In genomic region chr6:48742422-48743351, GRCm38 (mm10) we compare ENCODE assay signal across 8 mouse cellular contexts. TPM values are rescaled to one million over a fixed set of nuclear protein-coding genes. Genes with fewer than 3 reads are reported as not detected.
DNase-seq lines count a peak whose midpoint lies in the region; ATAC-seq and TF ChIP-seq lines count a peak whose summit lies in the region.

No protein-coding gene starts in this region.

- H3K4me3 ChIP-seq in cortical plate, adult 2 months (ENCODE audit: insufficient read depth, low read length): peak overlapping the region; percentile 39
- H3K4me3 ChIP-seq in hindbrain, embryonic 10.5 days: peak overlapping the region; percentile 64
- H3K4me3 ChIP-seq in limb, embryonic 11.5 days (ENCODE audit: low read depth, low read length): peak overlapping the region; percentile 36

- H3K36me3 ChIP-seq in hindbrain, embryonic 10.5 days: no peaks in the 10 kb centered on the region
- H3K36me3 ChIP-seq in limb, embryonic 11.5 days (ENCODE audit: control insufficient read depth, insufficient read depth, low read length): no peaks in the 10 kb centered on the region

- peak; percentile 14 to 18 for DNase-seq in left cerebral cortex, postnatal 25 days (ENCODE audit: low spot score in 2 of 2)
- no peak for DNase-seq in left cerebral cortex, postnatal 4 days
- DNase-seq in hindbrain, embryonic 10.5 days (ENCODE audit: low spot score): peak; percentile 40
- peak; percentile 41 for DNase-seq in limb, embryonic 11.5 days (ENCODE audit: low spot score)
- DNase-seq in naive thymus-derived CD4-positive, alpha-beta T cell, adult 2 months (ENCODE audit: low read depth): peak; percentile 74
- no peak for DNase-seq in gastrocnemius, postnatal 4 days (ENCODE audit: low spot score in 2 of 2)

- H3K27me3 ChIP-seq in hindbrain, embryonic 10.5 days (ENCODE audit: insufficient read depth, poor library complexity, severe bottlenecking): peaks cover 53% of the 10 kb centered on the region
- peaks cover 20% of the 10 kb centered on the region for H3K27me3 ChIP-seq in limb, embryonic 11.5 days (ENCODE audit: control insufficient read depth, insufficient read depth, low read length)

- H3K4me2 ChIP-seq in limb, embryonic 11.5 days (ENCODE audit: low read depth, severe bottlenecking): peak overlapping the region; percentile 89

- no peak for TF ChIP-seq CTCF in cortical plate, adult 2 months (IDR thresholded peaks at IDR 0.05; ENCODE audit: extremely low read depth, insufficient read depth, low read length)

- H3K4me1 ChIP-seq in cortical plate, adult 2 months (ENCODE audit: control insufficient read depth, insufficient read depth, low read length): no peaks in the 10 kb centered on the region
- peaks cover 30% of the 10 kb centered on the region for H3K4me1 ChIP-seq in hindbrain, embryonic 10.5 days (replicated peaks)
- peaks cover 5% of the 10 kb centered on the region; the same call in 1 of the 2 replicates for H3K4me1 ChIP-seq in limb, embryonic 11.5 days (ENCODE audit: control insufficient read depth, insufficient read depth, low read length)

- ATAC-seq in limb, embryonic 11.5 days (ENCODE audit: insufficient number of reproducible peaks, low FRiP score, low TSS enrichment, low read depth): no peak
- no peak for ATAC-seq in inflammation-experienced regulatory T-cells, adult 6 months

- no peak overlapping the region for H3K9ac ChIP-seq in limb, embryonic 11.5 days (ENCODE audit: low read length)

- H3K9me3 ChIP-seq in hindbrain, embryonic 10.5 days: no peaks in the 10 kb centered on the region
- H3K9me3 ChIP-seq in limb, embryonic 11.5 days (ENCODE audit: control insufficient read depth, low read length): no peaks in the 10 kb centered on the region

- TF ChIP-seq POLR2A in cortical plate, adult 2 months (IDR thresholded peaks at IDR 0.05; ENCODE audit: extremely low read depth, insufficient read depth, low read length): 0 out of 2 replicates have a peak, but pooled peaks have one; percentile 34

- intact Hi-C loops in left cerebral cortex, postnatal 25 days (cut with DNase I): no loop called here
- intact Hi-C loops in left cerebral cortex, postnatal 4 days (cut with DNase I): no loop called here

- H3K27ac ChIP-seq in cortical plate, adult 2 months (ENCODE audit: insufficient read depth, low read length): no peak overlapping the region
- H3K27ac ChIP-seq in hindbrain, embryonic 10.5 days: peak overlapping the region; percentile 67
- H3K27ac ChIP-seq in limb, embryonic 11.5 days (replicated peaks; ENCODE audit: low read depth, low read length): no peak overlapping the region

- 2% methylated on average over 52 of the region's 52 CpGs for WGBS in hindbrain, embryonic 10.5 days
- WGBS in limb, embryonic 11.5 days: 2% methylated on average over 52 of the region's 52 CpGs

RNA-seq across cellular contexts. Expression of gene Gimap5, which starts 3.3 kb away (rescaled TPM):
- total RNA-seq in left cerebral cortex, postnatal 25 days (2021): 1 to 10 TPM; 1.1 to 2.0 TPM
- 1 to 10 TPM; 1.4 to 1.5 TPM for total RNA-seq in left cerebral cortex, postnatal 4 days (2021)
- polyA plus RNA-seq in cortical plate, adult 2 months (2012; rRNA removed): 0.75 and 0.78 TPM in 2 replicates
- 0.47 and 0.71 TPM in 2 replicates for polyA plus RNA-seq in hindbrain, embryonic 10.5 days (2016; fragmentation: Nextera tagmentation; extraction: Ambion mirVana)
- 1.4 and 1.7 TPM in 2 replicates for polyA plus RNA-seq in limb, embryonic 11.5 days (2014; fragmentation: Nextera tagmentation; extraction: Ambion mirVana)
- polyA plus RNA-seq in inflammation-experienced regulatory T-cells, adult 6 months (2017; shearing (Covaris generic)): 100 to 1,000 TPM; 218 to 266 (median 236) TPM
- total RNA-seq in gastrocnemius, postnatal 4 days (2021): 1 to 10 TPM; 7.4 to 8.7 TPM

RNA-seq across cellular contexts. Expression of gene Gimap1, which starts 3.8 kb away (rescaled TPM):
- 1 to 10 TPM; 2.0 to 2.8 TPM for total RNA-seq in left cerebral cortex, postnatal 25 days (2021)
- total RNA-seq in left cerebral cortex, postnatal 4 days (2021): 1 to 10 TPM; 2.7 to 3.5 TPM
- 1.5 and 1.7 TPM in 2 replicates for polyA plus RNA-seq in cortical plate, adult 2 months (2012; rRNA removed)
- 5.0 and 5.9 TPM in 2 replicates for polyA plus RNA-seq in hindbrain, embryonic 10.5 days (2016; fragmentation: Nextera tagmentation; extraction: Ambion mirVana)
- 6.3 and 6.7 TPM in 2 replicates for polyA plus RNA-seq in limb, embryonic 11.5 days (2014; fragmentation: Nextera tagmentation; extraction: Ambion mirVana)
- 100 to 1,000 TPM; 353 to 386 (median 354) TPM for polyA plus RNA-seq in inflammation-experienced regulatory T-cells, adult 6 months (2017; shearing (Covaris generic))
- 10 to 100 TPM in 1 of 2 experiments, 1 to 10 TPM in 1; 9.0 to 10.9 TPM for total RNA-seq in gastrocnemius, postnatal 4 days (2021)

RNA-seq across cellular contexts. Expression of gene Gimap7, which starts 24.3 kb away (rescaled TPM):
- not detected for total RNA-seq in left cerebral cortex, postnatal 25 days (2021)
- total RNA-seq in left cerebral cortex, postnatal 4 days (2021): not detected
- polyA plus RNA-seq in cortical plate, adult 2 months (2012; rRNA removed): not detected in 2 replicates
- not detected in 2 replicates for polyA plus RNA-seq in hindbrain, embryonic 10.5 days (2016; fragmentation: Nextera tagmentation; extraction: Ambion mirVana)
- polyA plus RNA-seq in limb, embryonic 11.5 days (2014; fragmentation: Nextera tagmentation; extraction: Ambion mirVana): not detected in 2 replicates
- polyA plus RNA-seq in inflammation-experienced regulatory T-cells, adult 6 months (2017; shearing (Covaris generic)): 100 to 1,000 TPM; 458 to 769 (median 564) TPM
- not detected for total RNA-seq in gastrocnemius, postnatal 4 days (2021)

RNA-seq across cellular contexts. Expression of gene Gm28053, which starts 24.3 kb away (rescaled TPM):
- 1 to 10 TPM; 1.7 to 2.3 TPM for total RNA-seq in left cerebral cortex, postnatal 25 days (2021)
- total RNA-seq in left cerebral cortex, postnatal 4 days (2021): not detected
- 1.0 TPM in 2 replicates for polyA plus RNA-seq in cortical plate, adult 2 months (2012; rRNA removed)
- not detected in 2 replicates for polyA plus RNA-seq in hindbrain, embryonic 10.5 days (2016; fragmentation: Nextera tagmentation; extraction: Ambion mirVana)
- polyA plus RNA-seq in limb, embryonic 11.5 days (2014; fragmentation: Nextera tagmentation; extraction: Ambion mirVana): not detected in 2 replicates
- polyA plus RNA-seq in inflammation-experienced regulatory T-cells, adult 6 months (2017; shearing (Covaris generic)): 10 to 100 TPM; 58.9 to 85.2 (median 59.9) TPM
- 1 to 10 TPM; 2.4 to 4.7 TPM for total RNA-seq in gastrocnemius, postnatal 4 days (2021)

RNA-seq across cellular contexts. Expression of gene Gimap3, which starts 28.0 kb away (rescaled TPM):
- total RNA-seq in left cerebral cortex, postnatal 25 days (2021): not detected
- not detected for total RNA-seq in left cerebral cortex, postnatal 4 days (2021)
- 0.15 and 0.38 TPM in 2 replicates for polyA plus RNA-seq in cortical plate, adult 2 months (2012; rRNA removed)
- polyA plus RNA-seq in hindbrain, embryonic 10.5 days (2016; fragmentation: Nextera tagmentation; extraction: Ambion mirVana): 0.09 TPM in 1 of 2 replicates, not detected in the other
- not detected in 2 replicates for polyA plus RNA-seq in limb, embryonic 11.5 days (2014; fragmentation: Nextera tagmentation; extraction: Ambion mirVana)
- 1,000 to 10,000 TPM; 1,096 to 1,768 (median 1,751) TPM for polyA plus RNA-seq in inflammation-experienced regulatory T-cells, adult 6 months (2017; shearing (Covaris generic))
- total RNA-seq in gastrocnemius, postnatal 4 days (2021): under 1 TPM in 1 of 2 experiments, not detected in 1; 0.17 TPM

Comparison
In these comparisons a context has a peak if more than half of its experiments do, and no peak if none do; other contexts are left out.
1. DNase-seq: peak in left cerebral cortex, postnatal 25 days (2 of 2), hindbrain, embryonic 10.5 days (single experiment), limb, embryonic 11.5 days (single experiment) and naive thymus-derived CD4-positive, alpha-beta T cell, adult 2 months (single experiment); none in left cerebral cortex, postnatal 4 days (single experiment) and gastrocnemius, postnatal 4 days (0 of 2).
2. RNA of gene Gimap5, which starts 3.3 kb away (polyA plus RNA-seq): 218 to 266 TPM in inflammation-experienced regulatory T-cells, adult 6 months; 1.4 to 1.7 TPM in limb, embryonic 11.5 days, 0.75 to 0.78 TPM in cortical plate, adult 2 months and 0.47 to 0.71 TPM in hindbrain, embryonic 10.5 days; every median in the first group is over 10 times any median in the second.
3. RNA of gene Gimap1, which starts 3.8 kb away (polyA plus RNA-seq): 353 to 386 TPM in inflammation-experienced regulatory T-cells, adult 6 months; 6.3 to 6.7 TPM in limb, embryonic 11.5 days, 5.0 to 5.9 TPM in hindbrain, embryonic 10.5 days and 1.5 to 1.7 TPM in cortical plate, adult 2 months; every median in the first group is over 10 times any median in the second.
4. RNA of gene Gimap7, which starts 24.3 kb away (polyA plus RNA-seq): 458 to 769 TPM in inflammation-experienced regulatory T-cells, adult 6 months; not detected in hindbrain, embryonic 10.5 days, not detected in cortical plate, adult 2 months and not detected in limb, embryonic 11.5 days; every median in the first group is over 100 times any median in the second.
5. Peak in every context shown above with its lines, with median percentiles within 50 percentile points of each other: H3K4me3 ChIP-seq.